Mouse (Mus musculus): ENCODE results near the gene Pidd1.

DNA sequence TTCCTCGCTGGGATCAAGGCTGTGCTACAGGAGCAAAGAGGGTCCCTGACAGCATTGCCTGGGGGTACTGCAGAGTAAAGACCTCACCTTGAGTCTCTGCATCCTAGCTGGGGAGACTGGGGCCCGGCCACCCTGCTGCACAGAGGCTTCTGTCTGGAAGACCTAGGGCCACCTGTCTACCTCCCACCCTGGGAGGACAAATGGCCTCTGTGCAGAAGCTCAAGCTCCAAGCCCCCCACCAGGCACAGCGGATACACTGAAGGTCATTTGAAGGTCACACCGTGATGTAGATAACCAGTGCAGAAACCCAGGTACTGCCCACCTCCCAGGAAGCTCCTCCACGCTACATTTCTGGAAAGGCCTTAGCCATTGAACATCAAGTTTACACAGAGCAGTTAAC lies 15.1 kb downstream of the Pidd1 start:
- TF ChIP-seq POLR2A (IDR thresholded peaks at IDR 0.05; ENCODE audit: low read depth, low read length) (no peak), CTCF (IDR thresholded peaks at IDR 0.05; ENCODE audit: borderline replicate concordance, insufficient read depth, low read length) (no peak)
